Mouse (Mus musculus) liver, postnatal 0 days (tissue): ENCODE data around the gene Fam149b. TPM values are rescaled to one million over a fixed set of nuclear protein-coding genes. Genes with fewer than 3 reads are reported as not detected.

Source experiments
- ATAC-seq: fragments of 200-750 bp; cut with Nextera tagmentation; 2 replicates; pipeline ENCODE4 v1.8.0; 2017; ENCODE audit warnings: mild to moderate bottlenecking, moderate library complexity
- DNase-seq: peaks from one replicate; pipeline ENCODE4 v3.0.0-alpha.2; 2016
- H3K27ac ChIP-seq: fragments of 300-500 bp; sonication (generic); 2 replicates; pipeline ENCODE4 v1.5.1; 2014; ENCODE audit warnings: antibody characterized with exemption, moderate library complexity, mild to moderate bottlenecking, low read depth
- H3K27me3 ChIP-seq: fragments of 300-500 bp; sonication (generic); 2 replicates; pipeline ENCODE4 v1.6.1; 2014; ENCODE audit warnings: low read length, control low read depth, mixed read lengths; ENCODE audit not compliant: insufficient read depth
- H3K36me3 ChIP-seq: fragments of 300-500 bp; sonication (generic); replicated peaks from 2 replicates; pipeline ENCODE4 v1.6.1; 2014; ENCODE audit warnings: mild to moderate bottlenecking, control low read depth, low read length, moderate library complexity, mixed read lengths; ENCODE audit not compliant: insufficient read depth
- H3K4me1 ChIP-seq: fragments of 300-500 bp; sonication (generic); 2 replicates; pipeline ENCODE4 v1.6.1; 2014; ENCODE audit warnings: antibody characterized with exemption, mild to moderate bottlenecking, control low read depth; ENCODE audit not compliant: insufficient read depth
- H3K4me2 ChIP-seq: fragments of 300-500 bp; sonication (generic); 2 replicates; pipeline ENCODE4 v1.6.1; 2014; ENCODE audit warnings: low read depth, mild to moderate bottlenecking, low read length, moderate library complexity, mixed read lengths
- H3K4me3 ChIP-seq: fragments of 300-500 bp; sonication (generic); 2 replicates; pipeline ENCODE4 v1.5.1; 2014; ENCODE audit warnings: low read depth, low read length
- H3K9ac ChIP-seq: fragments of 300-500 bp; sonication (generic); replicated peaks from 2 replicates; pipeline ENCODE4 v1.6.1; 2014; ENCODE audit warnings: mild to moderate bottlenecking, moderate library complexity
- H3K9me3 ChIP-seq: fragments of 300-500 bp; sonication (generic); 2 replicates; pipeline ENCODE4 v1.6.1; 2016; ENCODE audit warnings: mild to moderate bottlenecking, control low read depth, low read length, mixed read lengths
- CTCF ChIP-seq: sonication (generic); IDR thresholded peaks from 2 replicates; pipeline ENCODE4 v1.5.1; 2016; ENCODE audit warnings: antibody characterized with exemption, low read depth
- EP300 ChIP-seq: IDR thresholded peaks from 2 replicates; pipeline ENCODE4 v1.6.1; 2016; ENCODE audit warnings: antibody characterized with exemption, low read depth, mild to moderate bottlenecking
- WGBS: fragments of 180-500 bp; shearing (Covaris S2); extraction: QIAGEN DNeasy Blood & Tissue Kit; methylation state at CpG from one replicate; pipeline ENCODE4 v1.1.7; 2014; ENCODE audit not compliant: insufficient replicate concordance; 5-methylcytosine and 5-hydroxymethylcytosine counted together
- polyA plus RNA-seq: library from polyadenylated mRNA; unstranded; fragments of >200 nt; fragmentation: Nextera tagmentation; extraction: Ambion mirVana; gene quantifications from 2 replicates; pipeline ENCODE4 v1.2.1, GENCODE M21; 2015

Fam149b gene
- polyA plus RNA-seq, 1 experiment from 2014 or later, result 5.7 TPM

DNA sequence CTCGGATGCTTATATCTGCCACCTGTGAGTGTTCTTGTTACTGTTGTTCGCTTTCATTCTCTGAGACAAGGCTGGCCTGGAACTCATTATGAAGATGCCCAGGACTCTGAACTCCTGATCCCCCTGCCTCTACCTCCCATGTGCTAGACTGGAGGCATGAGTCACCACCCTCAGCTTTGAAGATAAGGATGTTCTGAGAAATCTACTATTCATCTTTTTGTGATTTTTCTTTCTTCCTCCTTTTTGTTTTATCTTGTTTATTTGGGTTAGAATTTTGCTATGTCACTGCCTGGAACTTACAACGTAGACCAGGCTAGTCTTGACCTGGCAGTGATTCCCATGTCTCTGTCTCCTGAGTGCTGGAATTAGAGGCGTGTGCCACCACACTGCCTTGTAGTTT lies 16.6 kb upstream of the Fam149b start:
- Histone ChIP-seq H3K4me2 (no peak overlapping the region), H3K9ac (no peak overlapping the region), H3K4me1 (no peaks in the 10 kb centered on the region), H3K27me3 (no peaks in the 10 kb centered on the region), H3K27ac (no peak overlapping the region), H3K4me3 (no peak overlapping the region), H3K9me3 (no peaks in the 10 kb centered on the region), H3K36me3 (peaks cover 56% of the 10 kb centered on the region)
- DNase-seq (no peak), ATAC-seq (no peak)
- TF ChIP-seq CTCF (no peak), EP300 (no peak)
- 77% methylated on average over 4 of the region's 4 CpGs for whole genome bisulfite sequencing

DNA sequence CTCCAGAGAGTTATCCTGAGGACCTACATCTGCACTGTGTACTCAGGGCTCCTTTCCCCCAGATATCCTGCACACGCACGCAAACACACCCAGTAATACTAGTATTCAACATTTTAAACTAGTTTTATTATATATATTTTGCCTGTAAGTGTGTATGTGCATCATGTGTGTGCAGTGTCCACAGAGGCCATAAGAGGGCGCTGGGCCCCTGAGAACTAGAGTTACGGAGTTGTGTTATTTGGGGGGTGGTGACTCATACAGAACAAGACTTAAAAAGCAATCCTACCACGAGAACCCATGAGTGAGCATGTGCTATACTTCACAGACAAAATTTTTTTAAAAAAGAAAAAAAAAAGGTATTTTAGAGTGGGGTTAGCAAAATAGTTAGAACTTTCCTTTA lies 8.5 kb upstream of the Fam149b start:
- no peaks in the 10 kb centered on the region for H3K4me1 ChIP-seq
- H3K27me3 ChIP-seq, result no peaks in the 10 kb centered on the region
- H3K4me3 ChIP-seq, result no peak overlapping the region
- H3K4me2 ChIP-seq, result no peak overlapping the region
- DNase-seq (no peak), ATAC-seq (no peak)
- 89% methylated on average over 5 of the region's 5 CpGs for WGBS
- H3K9me3 ChIP-seq, result 0 out of 2 replicates have a peak, but pooled peaks cover 3% of the 10 kb centered on the region
- TF ChIP-seq CTCF, result no peak; the same call in 1 of the 2 replicates
- no peak for TF ChIP-seq EP300
- H3K9ac ChIP-seq, result no peak overlapping the region
- no peak overlapping the region for H3K27ac ChIP-seq
- H3K36me3 ChIP-seq, result peaks cover 48% of the 10 kb centered on the region

DNA sequence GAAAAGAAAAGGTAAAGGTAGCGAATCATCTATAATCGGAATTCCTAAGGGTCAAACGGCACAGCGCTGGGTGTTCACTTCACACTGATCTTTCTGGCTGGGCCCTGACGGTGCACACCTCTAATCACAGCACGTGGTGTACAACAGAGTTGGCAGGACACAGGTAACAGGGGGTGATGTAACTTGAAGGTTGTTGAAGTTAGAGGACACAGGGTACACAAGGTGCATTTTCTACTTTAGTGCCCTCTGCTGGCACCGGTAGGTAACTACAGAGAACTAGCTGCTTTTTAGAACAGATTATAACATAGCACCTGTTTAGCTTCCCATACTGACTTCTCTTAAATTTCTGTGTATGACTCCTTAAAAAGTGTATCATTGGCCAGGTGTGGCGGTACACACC lies 7.8 kb upstream of the Fam149b start:
- ATAC-seq (peak; percentile 91), DNase-seq (peak; percentile 55)
- H3K4me1 ChIP-seq, result 0 out of 2 replicates have a peak, but pooled peaks cover 2% of the 10 kb centered on the region
- 0 out of 2 replicates have a peak, but pooled peaks cover 3% of the 10 kb centered on the region for H3K9me3 ChIP-seq
- H3K36me3 ChIP-seq, result peaks cover 48% of the 10 kb centered on the region
- peak; percentile 73 for TF ChIP-seq CTCF
- TF ChIP-seq EP300, result no peak
- peak overlapping the region; percentile 22; the same call in 1 of the 2 replicates for H3K4me2 ChIP-seq
- H3K27ac ChIP-seq, result no peak overlapping the region
- peak overlapping the region; percentile 6; the same call in 1 of the 2 replicates for H3K4me3 ChIP-seq
- WGBS, result 76% methylated on average over 8 of the region's 8 CpGs
- no peak overlapping the region for H3K9ac ChIP-seq
- no peaks in the 10 kb centered on the region for H3K27me3 ChIP-seq

DNA sequence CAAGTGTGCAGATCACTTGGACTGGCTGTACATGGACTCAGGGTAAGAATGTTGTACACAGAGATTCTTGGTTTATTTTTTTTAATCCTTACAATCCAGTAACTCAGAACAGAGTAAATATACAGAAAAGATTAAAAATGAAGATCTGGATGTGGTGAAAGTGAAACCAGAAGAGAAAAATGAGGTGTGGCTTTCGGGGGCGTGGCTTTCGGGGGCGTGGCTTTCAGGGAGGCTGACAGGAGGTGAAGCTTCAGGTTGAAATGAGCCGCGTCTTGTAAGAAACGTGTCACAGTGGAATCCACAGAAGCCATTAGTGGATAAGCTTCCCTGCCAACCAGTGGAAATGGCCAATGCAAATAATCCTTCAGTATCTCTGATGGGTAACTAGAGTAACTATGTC lies 7.1 kb upstream of the Fam149b start:
- H3K9ac ChIP-seq, result no peak overlapping the region
- H3K4me3 ChIP-seq, result peak overlapping the region; percentile 6; the same call in 1 of the 2 replicates
- H3K36me3 ChIP-seq, result peaks cover 43% of the 10 kb centered on the region
- no peaks in the 10 kb centered on the region for H3K27me3 ChIP-seq
- DNase-seq, result peak; percentile 75
- WGBS, result 76% methylated on average over 7 of the region's 7 CpGs
- no peak for ATAC-seq
- H3K9me3 ChIP-seq, result 0 out of 2 replicates have a peak, but pooled peaks cover 3% of the 10 kb centered on the region
- H3K4me1 ChIP-seq, result 0 out of 2 replicates have a peak, but pooled peaks cover 6% of the 10 kb centered on the region
- TF ChIP-seq CTCF (no peak), EP300 (no peak)
- no peak overlapping the region for H3K27ac ChIP-seq
- H3K4me2 ChIP-seq, result peak overlapping the region; percentile 22

DNA sequence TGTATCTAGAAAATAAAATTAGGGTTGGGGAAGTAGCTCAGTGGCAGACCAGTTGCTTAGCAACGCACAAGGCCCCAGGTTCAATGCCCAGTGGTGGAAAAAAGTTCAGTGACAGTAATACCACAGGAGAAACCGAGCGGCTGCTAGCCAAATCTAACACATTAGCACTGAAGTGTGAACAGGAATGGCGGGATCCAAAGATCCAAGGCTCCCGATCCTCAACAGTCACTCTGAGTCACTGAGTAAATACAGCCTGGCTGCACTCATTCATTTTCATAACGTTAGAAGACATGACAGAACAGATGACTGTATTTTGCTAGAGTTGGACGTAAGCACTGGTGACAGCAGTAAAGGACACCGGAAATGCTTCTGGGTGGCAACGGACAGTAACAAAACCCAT lies 2.1 kb upstream of the Fam149b start:
- no peak overlapping the region for H3K4me2 ChIP-seq
- whole genome bisulfite sequencing, result 84% methylated on average over 9 of the region's 9 CpGs

DNA sequence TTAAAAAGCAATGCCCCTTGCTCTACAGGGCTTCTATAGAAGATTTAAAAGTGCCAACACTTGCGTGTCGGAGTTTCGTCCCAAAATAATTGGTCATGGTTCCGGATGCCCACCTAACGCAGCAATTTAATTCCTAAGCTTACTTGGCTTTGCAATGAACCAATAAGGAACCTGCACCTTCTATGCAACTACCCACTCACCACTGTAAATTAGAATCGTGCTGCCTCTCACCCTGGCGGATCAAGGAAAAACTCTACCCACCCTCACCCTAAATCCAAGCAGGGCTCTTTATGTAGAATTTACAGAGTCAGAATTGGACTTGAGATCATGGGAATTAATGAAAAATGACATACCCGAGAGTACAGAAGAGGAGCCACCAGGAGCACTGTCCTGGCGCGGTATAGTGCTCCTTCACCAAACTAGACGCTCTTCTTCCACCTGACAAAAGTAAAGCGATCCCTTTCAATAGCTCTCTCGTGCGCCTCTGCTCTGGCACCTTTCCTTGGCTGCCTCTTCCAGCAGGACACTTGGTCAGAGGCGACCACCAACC lies 446 bp upstream of the Fam149b start:
- Histone ChIP-seq H3K9me3 (no peaks in the 10 kb centered on the region), H3K36me3 (peaks cover 8% of the 10 kb centered on the region), H3K4me2 (peak overlapping the region; percentile 83), H3K27ac (peak overlapping the region; percentile 86), H3K27me3 (no peaks in the 10 kb centered on the region), H3K4me3 (peak overlapping the region; percentile 76), H3K9ac (peak overlapping the region; percentile 93), H3K4me1 (peaks cover 18% of the 10 kb centered on the region; the same call in 1 of the 2 replicates)
- DNase-seq, result no peak
- TF ChIP-seq CTCF (no peak), EP300 (no peak)
- 3% methylated on average over 15 of the region's 15 CpGs for WGBS
- peak; percentile 53 for ATAC-seq

More for the DNA sequence above, 2.1 kb upstream of the Fam149b start:
- H3K27me3 ChIP-seq, result no peaks in the 10 kb centered on the region
- ATAC-seq (no peak), DNase-seq (no peak)
- peaks cover 19% of the 10 kb centered on the region for H3K36me3 ChIP-seq
- TF ChIP-seq EP300 (no peak), CTCF (no peak)
- no peak overlapping the region for H3K9ac ChIP-seq
- peaks cover 18% of the 10 kb centered on the region; the same call in 1 of the 2 replicates for H3K4me1 ChIP-seq
- no peak overlapping the region for H3K4me3 ChIP-seq
- H3K27ac ChIP-seq, result no peak overlapping the region; the same call in 1 of the 2 replicates
- no peaks in the 10 kb centered on the region for H3K9me3 ChIP-seq
